Mouse (Mus musculus): Measurements from ENCODE around the gene Cts6. TPM values are rescaled to one million over a fixed set of nuclear protein-coding genes. Genes with fewer than 3 reads are reported as not detected.

Cts6 gene
- not detected in 2 replicates for polyA plus RNA-seq (2012)

DNA sequence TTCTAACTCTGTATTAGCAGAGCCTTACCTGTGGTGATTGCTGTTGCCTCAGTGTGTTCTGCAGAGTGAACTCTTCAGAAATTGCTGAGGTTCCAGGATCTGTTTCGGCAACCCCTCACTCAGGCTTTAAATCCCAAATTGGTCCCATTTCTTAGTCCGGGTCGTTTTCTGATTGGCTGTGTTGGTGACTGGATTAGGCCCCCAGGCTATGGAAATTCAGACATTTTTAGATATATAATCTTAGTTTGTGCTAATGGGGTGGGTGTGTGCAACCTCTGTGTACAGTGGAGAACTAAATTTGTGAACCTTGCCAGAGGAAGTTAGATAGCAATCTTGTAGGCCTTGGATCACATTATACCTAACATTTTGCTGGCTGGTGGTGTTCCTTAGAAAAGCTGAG, at the start of gene Cts6:
Gene Cts6 (minus strand): TSS at position 101 of the 400 bp plus-strand sequence.

GRCm38 (mm10) chr13:61164156-61164555, 39.1 kb downstream of the Cts6 start, which contains the start of gene Ctsr:
Gene Ctsr (minus strand): TSS chr13:61164256.

Other genes with a start within 250 kb of the Cts6 start
- gene Ctsj, start 197.5 kb downstream of the Cts6 start, polyA plus RNA-seq (2012) = not detected in 2 replicates
- gene Ctsq, start 162.8 kb downstream of the Cts6 start, polyA plus RNA-seq (2012) = not detected in 2 replicates
- gene Ctsr, start 39.2 kb downstream of the Cts6 start, polyA plus RNA-seq (2012) = not detected in 2 replicates
- 0.04 TPM in 1 of 2 replicates, not detected in the other for gene Cts8, start 51.9 kb upstream of the Cts6 start, polyA plus RNA-seq (2012)
- not detected in 2 replicates for gene Gm49398, start 85.4 kb upstream of the Cts6 start, polyA plus RNA-seq (2012)
- not detected in 2 replicates for gene Cts7, start 154.8 kb upstream of the Cts6 start, polyA plus RNA-seq (2012)

Data from megakaryocyte-erythroid progenitor cell, adult 5 weeks (primary cell).